Comparison of ENCODE assay signal across 9 mouse cellular contexts in the genomic region with DNA sequence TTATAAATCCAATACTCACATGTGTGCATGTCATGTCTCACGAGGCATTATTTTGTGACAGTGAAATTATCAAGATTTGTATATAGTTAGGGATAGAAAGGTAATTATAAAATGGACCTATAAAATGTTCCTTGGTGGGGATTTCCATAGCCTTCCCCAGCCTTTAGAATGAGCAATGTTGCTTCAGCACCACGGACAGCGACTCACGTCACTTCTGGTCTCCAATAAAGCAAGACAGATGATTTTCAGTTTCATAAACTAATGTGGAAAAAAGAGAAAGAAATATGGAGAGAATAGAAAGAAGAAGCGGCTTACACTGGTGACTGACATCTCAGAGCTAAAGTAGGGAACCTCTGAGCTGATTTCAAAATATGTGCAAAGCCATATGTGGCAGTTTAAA. TPM values are rescaled to one million over a fixed set of nuclear protein-coding genes. Genes with fewer than 3 reads are reported as not detected.
DNase-seq lines count a peak whose midpoint lies in the region; ATAC-seq lines count a peak whose summit lies in the region.
"Had no signal": no experiment of that assay in that cellular context is flagged by ENCODE, and none has a peak within 500 bp of the region (broad histone marks: within the 10 kb centered on the region; RNA-seq: fewer than 3 reads in every experiment).

No protein-coding gene starts in this region.

- peak; percentile 69 for DNase-seq in neural tube, embryonic 10.5 days (ENCODE audit: extremely low spot score, low spot score)
- DNase-seq in adrenal gland, postnatal 10 days, result peak; percentile 83
- peak; percentile 29 to 67 for DNase-seq in heart, postnatal 36 days
- peak; percentile 86 for DNase-seq in mesoderm, embryonic 11.5 days (ENCODE audit: low read depth, low spot score)
- no peak for DNase-seq in layer of hippocampus, adult 11-12 months (ENCODE audit: low spot score)
- no peak for DNase-seq in left cerebral cortex, postnatal 10 days (ENCODE audit: extremely low spot score in 1 of 2, low spot score in 2 of 2)
- DNase-seq in left cerebral cortex, adult 11 months (ENCODE audit: low spot score), result no peak

- no peaks in the 10 kb centered on the region for H3K9me3 ChIP-seq in neural tube, embryonic 15.5 days (replicated peaks)
- H3K9me3 ChIP-seq: midbrain, embryonic 12.5 days had no signal

- 29% methylated on average over 5 of the region's 5 CpGs for WGBS in neural tube, embryonic 15.5 days

- H3K4me2 ChIP-seq in neural tube, embryonic 15.5 days, result no peak overlapping the region
- H3K4me2 ChIP-seq: midbrain, embryonic 12.5 days had no signal

- H3K4me1 ChIP-seq in neural tube, embryonic 15.5 days, result peaks cover 6% of the 10 kb centered on the region; the same call in 1 of the 2 replicates

- H3K36me3 ChIP-seq in neural tube, embryonic 15.5 days, result no peaks in the 10 kb centered on the region
- H3K36me3 ChIP-seq: midbrain, embryonic 12.5 days had no signal

- intact Hi-C loops in heart, postnatal 36 days (cut with DNase I), result loop anchor here (10.0 kb wide), 1 partner anchor 530 kb away; no protein-coding TSS in a partner anchor
- intact Hi-C loops in left cerebral cortex, postnatal 10 days (cut with DNase I), result no loop called here

- H3K4me3 ChIP-seq in neural tube, embryonic 15.5 days (replicated peaks), result no peak overlapping the region
- H3K4me3 ChIP-seq: midbrain, embryonic 12.5 days had no signal

- H3K27me3 ChIP-seq in neural tube, embryonic 15.5 days (replicated peaks), result no peaks in the 10 kb centered on the region
- H3K27me3 ChIP-seq: midbrain, embryonic 12.5 days had no signal

- no peak overlapping the region for H3K27ac ChIP-seq in neural tube, embryonic 15.5 days (replicated peaks)
- H3K27ac ChIP-seq: midbrain, embryonic 12.5 days had no signal

- ATAC-seq in neural tube, embryonic 15.5 days (ENCODE audit: low FRiP score), result no peak

- H3K9ac ChIP-seq in neural tube, embryonic 15.5 days (replicated peaks), result no peak overlapping the region
- H3K9ac ChIP-seq: midbrain, embryonic 12.5 days had no signal

RNA-seq across cellular contexts. Expression of a gene that starts 23.7 kb away (rescaled TPM):
- not detected in 2 replicates for polyA plus RNA-seq in neural tube, embryonic 15.5 days (2015; fragmentation: Nextera tagmentation; extraction: Ambion mirVana)
- total RNA-seq in adrenal gland, postnatal 10 days (2021), result not detected
- not detected for total RNA-seq in heart, postnatal 36 days (2021)
- not detected for total RNA-seq in left cerebral cortex, postnatal 10 days (2021)
- polyA plus RNA-seq: midbrain, embryonic 12.5 days had no signal

Comparison
In these comparisons a context has a peak if more than half of its experiments do, and no peak if none do; other contexts are left out.
1. DNase-seq: peak in neural tube, embryonic 10.5 days (single experiment), adrenal gland, postnatal 10 days (single experiment), heart, postnatal 36 days (2 of 2) and mesoderm, embryonic 11.5 days (single experiment); none in layer of hippocampus, adult 11-12 months (single experiment), left cerebral cortex, postnatal 10 days (0 of 2) and left cerebral cortex, adult 11 months (single experiment).